Comparison of ENCODE assay signal across 9 mouse cellular contexts in the genomic region with DNA sequence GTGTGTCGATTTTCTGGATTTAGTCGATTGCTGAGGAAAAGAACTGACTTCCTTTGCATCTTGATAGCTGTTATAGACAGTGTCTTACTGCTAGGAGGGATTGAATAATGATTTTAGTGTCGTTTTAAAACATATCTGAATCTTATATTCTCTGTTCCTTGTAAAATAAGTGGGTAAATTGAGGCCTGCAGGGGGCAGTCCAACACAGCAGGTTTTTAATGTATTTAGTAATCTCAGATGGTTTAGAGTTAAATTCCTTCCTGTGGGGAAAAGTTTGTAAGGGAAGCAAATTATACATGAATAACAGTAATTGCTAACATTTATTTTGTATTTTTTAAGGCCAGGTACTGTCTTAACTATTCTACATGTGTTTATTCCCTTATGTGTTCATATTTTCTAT.
A peak's percentile ranks its signal among the peaks of the same experiment; 100 is the strongest.
DNase-seq lines count a peak whose midpoint lies in the region; ATAC-seq and TF ChIP-seq lines count a peak whose summit lies in the region.
"Had no signal": no experiment of that assay in that cellular context is flagged by ENCODE, and none has a peak within 500 bp of the region (broad histone marks: within the 10 kb centered on the region; RNA-seq: fewer than 3 reads in every experiment).

No protein-coding gene starts in this region.

- WGBS in hindbrain, postnatal 0 days = 64% methylated on average over 3 of the region's 3 CpGs
- 78% methylated on average over 3 of the region's 3 CpGs for WGBS in hindbrain, embryonic 12.5 days
- 72% methylated on average over 3 of the region's 3 CpGs for WGBS in embryonic facial prominence, embryonic 10.5 days

- in situ Hi-C loops in ES-E14 (cut with MboI; ENCODE audit: low sequenced_read_pairs in 2 of 2, unreplicated experiment in 2 of 2) = loop anchor here in 1 of 2 experiments (25.0 kb wide), 1 partner anchor 684 kb away; no protein-coding TSS in a partner anchor

- H3K27me3 ChIP-seq in hindbrain, postnatal 0 days (ENCODE audit: insufficient read depth, low read length) = no peaks in the 10 kb centered on the region
- no peaks in the 10 kb centered on the region for H3K27me3 ChIP-seq in hindbrain, embryonic 12.5 days
- H3K27me3 ChIP-seq in embryonic facial prominence, embryonic 10.5 days (replicated peaks; ENCODE audit: low read depth, poor library complexity, severe bottlenecking) = no peaks in the 10 kb centered on the region
- H3K27me3 ChIP-seq: liver, embryonic 13.5 days had no signal

- ATAC-seq in hindbrain, postnatal 0 days = no peak
- no peak for ATAC-seq in hindbrain, embryonic 12.5 days (ENCODE audit: low FRiP score)

- peak; percentile 69 for TF ChIP-seq CTCF in hindbrain, postnatal 0 days (IDR thresholded peaks at IDR 0.05; ENCODE audit: low read depth)
- peak; percentile 77 for TF ChIP-seq CTCF in left cerebral cortex, adult 2 months (IDR thresholded peaks at IDR 0.05)

- no peak overlapping the region for H3K9ac ChIP-seq in hindbrain, postnatal 0 days (replicated peaks; ENCODE audit: low read length)
- H3K9ac ChIP-seq in hindbrain, embryonic 12.5 days = no peak overlapping the region
- H3K9ac ChIP-seq in ES-E14 (ENCODE audit: insufficient read depth, low read depth, low read length, poor library complexity, severe bottlenecking) = no peak overlapping the region
- H3K9ac ChIP-seq: liver, embryonic 13.5 days had no signal

- H3K36me3 ChIP-seq in hindbrain, postnatal 0 days (ENCODE audit: insufficient read depth, low read length) = no peaks in the 10 kb centered on the region
- H3K36me3 ChIP-seq in hindbrain, embryonic 12.5 days = no peaks in the 10 kb centered on the region
- H3K36me3 ChIP-seq in ES-E14 (ENCODE audit: control insufficient read depth, insufficient read depth, low read length, poor library complexity, severe bottlenecking) = no peaks in the 10 kb centered on the region; the same call in 1 of the 2 replicates
- H3K36me3 ChIP-seq in embryonic facial prominence, embryonic 10.5 days (replicated peaks) = no peaks in the 10 kb centered on the region

- intact Hi-C loops in left cerebral cortex, adult 2 months (cut with DNase I) = loop anchor here (1.0 to 10.0 kb wide), 5 partner anchors 126 to 717 kb away; no protein-coding TSS in a partner anchor

- no peak overlapping the region for H3K4me3 ChIP-seq in hindbrain, postnatal 0 days (ENCODE audit: low read length)
- H3K4me3 ChIP-seq in hindbrain, embryonic 12.5 days = no peak overlapping the region
- H3K4me3 ChIP-seq in ES-E14 (ENCODE audit: insufficient read depth in 1 of 2, low read depth in 1 of 2, low read length in 2 of 2, poor library complexity in 1 of 2, severe bottlenecking in 1 of 2) = no peak overlapping the region
- no peak overlapping the region for H3K4me3 ChIP-seq in embryonic facial prominence, embryonic 10.5 days
- no peak overlapping the region for H3K4me3 ChIP-seq in left cerebral cortex, adult 2 months
- H3K4me3 ChIP-seq: liver, embryonic 13.5 days had no signal

- no peaks in the 10 kb centered on the region for H3K9me3 ChIP-seq in hindbrain, postnatal 0 days (ENCODE audit: low read length)
- H3K9me3 ChIP-seq in hindbrain, embryonic 12.5 days (replicated peaks) = no peaks in the 10 kb centered on the region
- H3K9me3 ChIP-seq in ES-E14 (ENCODE audit: control insufficient read depth, insufficient read depth, low read depth, low read length) = no peaks in the 10 kb centered on the region
- H3K9me3 ChIP-seq in embryonic facial prominence, embryonic 10.5 days = no peaks in the 10 kb centered on the region
- H3K9me3 ChIP-seq: liver, embryonic 13.5 days had no signal

- H3K4me1 ChIP-seq in hindbrain, postnatal 0 days (ENCODE audit: insufficient read depth, low read length) = no peaks in the 10 kb centered on the region
- 0 out of 2 replicates have a peak, but pooled peaks cover 5% of the 10 kb centered on the region for H3K4me1 ChIP-seq in hindbrain, embryonic 12.5 days
- peaks cover 0 to 5% of the 10 kb centered on the region in 2 experiments; a peak in 2 of 4 replicates for H3K4me1 ChIP-seq in ES-E14 (ENCODE audit: control insufficient read depth in 2 of 2, insufficient read depth in 2 of 2, low read length in 2 of 2, poor library complexity in 1 of 2)
- peaks cover 3% of the 10 kb centered on the region; the same call in 1 of the 2 replicates for H3K4me1 ChIP-seq in embryonic facial prominence, embryonic 10.5 days

- no peak overlapping the region for H3K4me2 ChIP-seq in hindbrain, postnatal 0 days (ENCODE audit: low read depth, low read length)
- H3K4me2 ChIP-seq in hindbrain, embryonic 12.5 days (replicated peaks) = no peak overlapping the region
- H3K4me2 ChIP-seq: liver, embryonic 13.5 days had no signal

- no peak overlapping the region for H3K27ac ChIP-seq in hindbrain, postnatal 0 days
- no peak overlapping the region for H3K27ac ChIP-seq in hindbrain, embryonic 12.5 days
- H3K27ac ChIP-seq in ES-E14 (ENCODE audit: insufficient read depth, low read depth, low read length, poor library complexity, severe bottlenecking) = no peak overlapping the region
- H3K27ac ChIP-seq in embryonic facial prominence, embryonic 10.5 days (replicated peaks) = no peak overlapping the region
- no peak overlapping the region for H3K27ac ChIP-seq in left cerebral cortex, adult 2 months
- H3K27ac ChIP-seq: liver, embryonic 13.5 days had no signal

- peak; percentile 73 for DNase-seq in hindbrain, postnatal 0 days (ENCODE audit: low spot score)
- DNase-seq in CD4-positive, CD25-positive, alpha-beta regulatory T cell, adult 2 months (ENCODE audit: low read depth, low spot score) = peak; percentile 75
- DNase-seq in ES-E14 (ENCODE audit: low read depth, low spot score) = peak; percentile 35
- DNase-seq in embryonic facial prominence, embryonic 10.5 days (ENCODE audit: low spot score) = peak; percentile 45
- peak; percentile 36 to 47 for DNase-seq in left cerebral cortex, adult 2 months (ENCODE audit: extremely low spot score in 1 of 2, low spot score in 2 of 2)
- peak; percentile 69 for DNase-seq in right cerebral cortex, postnatal 14 days
- DNase-seq in ovary, postnatal 36 days (ENCODE audit: low spot score) = no peak
- DNase-seq: liver, embryonic 13.5 days had no signal

TF ChIP-seq in ES-E14, 5 proteins besides CTCF, POLR2A, EP300 and RAD21:
- peak; percentile 60; the same call in 1 of the 2 replicates for TF ChIP-seq ZC3H11A (IDR thresholded peaks at IDR 0.05; ENCODE audit: borderline replicate concordance, low read depth, low read length)
- no peak for TF ChIP-seq CHD2 (IDR thresholded peaks at IDR 0.05; ENCODE audit: low read depth, low read length)
- TF ChIP-seq HCFC1 (IDR thresholded peaks at IDR 0.05; ENCODE audit: borderline replicate concordance, insufficient read depth, low read length) = no peak
